Mouse (Mus musculus) left cerebral cortex, postnatal 25 days (tissue): ENCODE results near the gene Dhodh. TPM values are rescaled to one million over a fixed set of nuclear protein-coding genes. Genes with fewer than 3 reads are reported as not detected.

Source experiments
- DNase-seq, 2 experiments: peaks; one replicate each; pipeline ENCODE4 v3.0.0; 2022; ENCODE audit warnings: low spot score in 2 of 2, mixed read lengths in 1 of 2
- intact Hi-C: fragments of 180-260 bp; cut with DNase I; formaldehyde crosslinking; loops from one replicate; pipeline ENCODE4 v1.15.1; 2025
- total RNA-seq, 2 experiments: library from RNA; stranded (reverse); gene quantifications; 2 replicates each; pipeline ENCODE4 v1.2.3; 2021

Gene Dhodh
- total RNA-seq, 2 experiments from 2014 or later = 15.2 to 18.1 TPM

- DNase-seq = no peak
- intact Hi-C loops = no loop called here
These were observed 17.1 kb downstream of the Dhodh start for GRCm38 (mm10) chr8:109591367-109591766.

GRCm38 (mm10) chr8:109590901-109591300 lies 17.6 kb downstream of the Dhodh start:
- DNase-seq = no peak
- intact Hi-C loops = no loop called here

DNA sequence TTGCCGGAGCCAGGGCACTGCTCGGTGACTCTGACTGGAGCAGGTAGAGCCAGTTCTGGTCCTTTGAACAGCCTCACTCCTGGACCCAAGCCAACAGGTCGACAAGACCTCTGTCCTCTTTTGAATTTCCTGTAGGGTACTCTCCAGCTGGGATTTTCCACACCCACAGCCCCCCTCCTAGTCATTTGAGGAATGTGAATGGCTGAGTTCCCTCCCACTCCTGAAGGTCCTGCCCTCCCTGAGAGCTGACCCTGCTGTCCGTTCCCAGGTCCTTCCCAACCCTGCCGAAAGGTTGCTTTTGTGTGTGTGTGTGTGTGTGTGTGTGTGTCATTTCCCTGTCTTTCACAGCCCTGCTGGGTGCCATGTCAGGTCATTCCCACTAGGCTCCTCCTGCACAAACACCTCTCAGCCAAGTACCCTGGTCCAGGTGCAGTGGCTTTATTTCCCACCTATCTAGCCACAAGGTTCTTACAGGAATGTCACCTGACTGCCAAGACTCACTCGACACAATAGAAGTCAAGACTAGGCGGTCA lies 21.4 kb downstream of the Dhodh start:
- no peak for DNase-seq
- intact Hi-C loops = no loop called here

DNA sequence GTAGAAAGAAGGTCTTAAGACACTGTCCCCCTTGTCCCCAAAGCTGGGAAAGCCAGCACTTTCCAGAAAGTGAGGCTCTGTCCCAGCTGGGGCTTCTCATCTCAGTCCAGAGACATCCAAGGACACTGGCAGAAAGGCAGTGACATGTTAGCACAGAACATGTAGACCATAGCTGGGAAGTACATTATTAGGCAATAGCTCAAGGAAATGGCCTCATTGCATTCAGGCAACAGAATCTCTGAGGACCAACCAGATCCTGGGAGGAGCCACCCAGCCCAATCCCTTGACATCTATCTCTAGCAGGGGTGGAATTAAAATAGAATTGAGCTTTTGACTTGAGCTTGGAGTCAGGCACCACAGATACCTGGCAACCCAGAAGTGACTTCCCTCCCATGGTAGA lies 22.8 kb downstream of the Dhodh start:
- no peak for DNase-seq
- intact Hi-C loops = no loop called here

DNA sequence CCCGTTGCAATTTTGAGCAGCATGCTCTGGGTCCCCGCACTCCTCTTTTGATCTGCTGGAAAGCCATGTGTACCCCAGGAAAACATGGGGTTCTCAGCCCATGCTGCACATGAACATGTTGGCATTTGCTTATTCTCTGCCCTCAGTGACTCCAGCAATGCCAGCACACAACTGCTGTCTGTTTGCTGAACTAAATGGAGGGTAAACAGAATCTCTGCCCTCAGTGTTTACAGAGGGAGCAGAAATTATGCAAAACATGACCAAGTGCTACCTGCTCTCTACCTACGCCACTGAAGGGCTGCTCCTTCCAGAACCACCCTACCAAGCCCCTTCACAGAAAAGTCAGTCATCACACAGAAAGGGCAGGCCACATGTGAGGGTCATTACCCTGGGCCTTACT lies 23.6 kb downstream of the Dhodh start:
- intact Hi-C loops = no loop called here
- no peak for DNase-seq

- no peak for DNase-seq
- intact Hi-C loops = no loop called here
These were observed 24.2 kb downstream of the Dhodh start for GRCm38 (mm10) chr8:109584293-109584692.

DNA sequence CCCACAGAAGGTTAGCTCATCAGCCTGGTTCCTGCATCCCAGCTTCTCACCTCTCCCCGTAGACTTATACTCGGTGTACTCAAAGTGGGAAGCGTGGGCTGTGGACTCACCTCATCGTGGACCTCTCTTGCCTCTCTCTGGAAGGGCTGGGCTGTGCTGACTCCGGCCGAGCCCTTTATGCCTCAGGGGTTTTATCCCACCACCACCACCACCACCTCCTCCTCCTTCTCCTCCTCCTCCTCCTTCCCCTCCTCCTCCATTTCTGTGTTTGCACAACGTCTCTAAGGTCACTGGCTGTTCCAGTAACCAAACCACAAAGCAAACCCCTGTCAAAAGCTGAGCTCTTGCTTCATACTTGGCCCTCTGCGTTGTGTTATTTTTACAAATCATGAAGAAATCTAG lies 29.6 kb downstream of the Dhodh start, which contains the start of gene Hp:
Hp (minus strand) TSS at position 273 of the 402 bp plus-strand sequence.
- intact Hi-C loops = no loop called here
- no peak for DNase-seq

DNA sequence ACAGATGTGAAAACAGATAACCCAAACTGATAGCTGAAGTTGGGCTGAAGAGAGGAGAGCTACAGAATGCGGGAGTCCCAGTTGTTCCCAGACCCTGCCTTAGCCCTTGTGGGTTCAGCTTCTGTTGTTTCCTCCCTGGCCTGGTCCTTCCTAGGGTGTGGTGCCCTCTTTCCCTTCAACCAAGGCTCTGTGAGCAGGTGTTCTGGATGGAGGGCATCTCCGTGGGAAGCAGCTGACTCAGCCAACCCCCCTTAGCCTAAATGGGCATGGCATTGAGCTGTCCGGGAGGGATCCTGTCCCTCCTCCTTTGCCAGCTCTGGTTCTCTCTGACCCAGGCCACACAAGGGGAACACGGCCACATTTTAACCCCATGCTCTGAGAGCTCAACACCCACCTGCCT lies 32.2 kb downstream of the Dhodh start:
- intact Hi-C loops = no loop called here
- DNase-seq = no peak

DNA sequence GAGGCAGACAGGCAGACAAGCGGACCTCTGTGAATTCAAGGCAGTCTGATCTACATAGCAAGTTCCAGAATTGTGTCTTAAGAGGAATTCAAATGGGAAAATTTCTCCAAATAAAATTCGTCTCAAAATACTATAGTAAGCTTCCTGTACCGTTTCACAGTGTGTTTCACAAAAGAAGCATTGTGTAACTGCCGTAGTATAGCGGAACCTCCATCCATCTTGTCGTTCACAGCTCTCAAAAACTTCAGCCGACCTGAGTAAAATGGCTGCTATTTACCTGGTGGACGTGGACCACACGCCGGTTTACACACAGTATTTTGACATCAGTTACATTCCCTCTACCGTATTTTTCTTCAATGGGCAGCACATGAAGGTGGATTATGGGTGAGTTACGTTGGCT lies 37.3 kb downstream of the Dhodh start:
- no peak for DNase-seq
- intact Hi-C loops = no loop called here

DNA sequence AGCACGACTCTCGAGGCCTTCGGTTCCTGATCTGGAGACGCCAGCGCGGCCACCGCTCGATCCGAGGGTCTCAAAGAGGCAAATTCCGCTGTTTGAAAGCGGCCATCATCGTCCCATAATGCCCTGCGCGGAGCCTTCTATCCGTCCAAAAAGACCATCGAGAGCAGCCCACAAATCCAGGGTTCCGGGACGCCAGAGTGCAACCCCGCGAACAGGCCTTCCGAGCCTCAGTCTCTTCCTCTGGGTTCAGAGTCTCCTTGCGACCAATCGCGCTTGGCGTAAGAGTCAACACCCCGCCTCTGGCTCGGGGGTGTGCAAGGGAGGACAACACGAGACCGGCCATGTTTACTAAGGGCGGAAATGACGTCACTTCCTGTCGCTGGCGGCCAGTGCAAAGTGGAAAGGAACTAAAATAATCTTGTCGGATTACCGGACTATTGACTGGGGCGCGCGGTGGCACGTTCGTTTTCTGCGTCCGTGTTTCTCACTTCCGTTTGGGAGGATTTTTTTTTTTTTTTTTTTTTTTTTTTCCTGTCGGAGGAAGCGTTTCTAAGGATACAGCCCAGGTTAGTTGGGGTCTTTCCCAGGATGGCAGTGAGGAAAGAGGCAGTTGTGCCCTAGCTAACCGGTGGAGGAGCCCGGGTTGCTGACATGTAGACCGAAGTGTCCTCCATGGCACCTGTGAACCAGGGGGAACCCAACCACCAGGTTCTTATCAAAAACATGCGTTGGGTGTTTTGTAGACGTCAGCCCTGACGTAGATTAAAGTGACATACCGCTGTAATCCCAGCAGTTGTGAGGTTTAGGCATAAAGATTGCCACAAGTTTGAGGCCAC lies 42.8 kb downstream of the Dhodh start, which contains the start of the genes Dhx38 and Txnl4b:
Dhx38 (minus strand) TSS at position 364 of the 836 bp plus-strand sequence.
Txnl4b (plus strand) TSS at position 395 of the 836 bp plus-strand sequence.
- intact Hi-C loops = loop anchor here (1.0 to 5.0 kb wide), 3 partner anchors 43 to 1977 kb away; partner anchors contain the start of genes Ap1g1, Dhodh and Psmd7
- peak; percentile 98 to 100 for DNase-seq

DNA sequence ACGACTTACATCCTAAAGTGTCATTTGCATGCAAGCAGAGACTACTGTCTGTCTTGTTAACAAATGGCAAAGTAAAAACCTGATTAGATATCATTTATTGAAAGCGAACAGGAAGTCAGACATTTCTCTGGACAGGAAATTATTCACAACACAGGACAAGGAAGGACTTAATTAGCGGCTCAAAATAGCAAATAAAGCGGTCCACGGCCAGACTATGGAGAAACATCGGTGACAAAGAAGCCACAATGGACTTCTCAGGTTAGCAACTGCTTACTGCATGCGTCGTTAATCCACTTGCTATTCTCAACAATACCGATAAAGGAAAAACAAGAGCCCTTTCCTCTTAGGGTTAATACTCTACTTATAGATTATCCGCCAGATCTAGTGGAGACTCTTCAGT lies 43.7 kb downstream of the Dhodh start:
- intact Hi-C loops = loop anchor here (1.0 to 5.0 kb wide), 3 partner anchors 44 to 1976 kb away; partner anchors contain the start of genes Ap1g1, Dhodh and Psmd7
- DNase-seq = no peak

GRCm38 (mm10) chr8:109563881-109564280 lies 44.6 kb downstream of the Dhodh start:
- intact Hi-C loops = loop anchor here (2.0 kb wide), 1 partner anchor 45 kb away; the partner anchor contains the start of gene Dhodh
- DNase-seq = no peak

DNA sequence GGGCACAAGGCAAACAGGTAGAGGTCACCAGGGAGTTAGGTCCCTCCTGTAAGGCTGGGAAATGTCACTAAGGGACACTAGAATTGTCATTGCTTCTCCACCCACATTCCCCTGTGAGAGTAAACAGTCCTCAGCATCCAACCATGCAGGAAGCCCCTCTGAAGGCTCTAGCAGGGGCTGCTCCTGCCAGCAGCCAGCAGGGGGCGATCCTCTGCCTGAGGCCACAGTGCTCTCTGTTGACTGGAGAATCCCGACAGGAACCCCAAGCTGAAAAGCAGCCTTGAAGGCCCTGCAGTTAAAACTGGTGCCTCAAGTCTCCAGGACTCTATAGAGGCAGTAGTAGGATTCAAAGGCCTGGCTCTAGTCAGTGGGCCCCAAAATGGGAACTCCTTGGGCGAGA lies 56.8 kb downstream of the Dhodh start:
- intact Hi-C loops = no loop called here
- DNase-seq = no peak

DNA sequence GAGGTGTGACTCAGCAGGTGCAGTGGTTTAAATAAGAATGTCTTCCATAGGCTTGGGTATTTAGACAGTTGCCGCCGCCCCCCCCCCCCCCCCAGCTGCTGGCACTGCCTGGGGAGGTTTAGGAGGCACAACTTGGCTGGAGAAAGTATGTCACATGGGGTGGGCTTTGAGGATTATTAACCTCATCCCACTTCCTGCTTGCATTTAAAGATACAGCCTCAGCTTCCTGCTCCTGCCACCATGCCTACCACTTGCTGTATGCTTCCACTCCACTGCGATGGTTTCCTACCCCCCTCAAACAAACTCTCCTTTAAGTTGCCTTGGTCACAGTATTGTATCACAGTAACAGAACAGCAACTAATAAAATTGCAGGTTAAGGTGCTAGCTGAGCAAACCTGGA lies 64.4 kb downstream of the Dhodh start:
- intact Hi-C loops = no loop called here
- DNase-seq = no peak

DNA sequence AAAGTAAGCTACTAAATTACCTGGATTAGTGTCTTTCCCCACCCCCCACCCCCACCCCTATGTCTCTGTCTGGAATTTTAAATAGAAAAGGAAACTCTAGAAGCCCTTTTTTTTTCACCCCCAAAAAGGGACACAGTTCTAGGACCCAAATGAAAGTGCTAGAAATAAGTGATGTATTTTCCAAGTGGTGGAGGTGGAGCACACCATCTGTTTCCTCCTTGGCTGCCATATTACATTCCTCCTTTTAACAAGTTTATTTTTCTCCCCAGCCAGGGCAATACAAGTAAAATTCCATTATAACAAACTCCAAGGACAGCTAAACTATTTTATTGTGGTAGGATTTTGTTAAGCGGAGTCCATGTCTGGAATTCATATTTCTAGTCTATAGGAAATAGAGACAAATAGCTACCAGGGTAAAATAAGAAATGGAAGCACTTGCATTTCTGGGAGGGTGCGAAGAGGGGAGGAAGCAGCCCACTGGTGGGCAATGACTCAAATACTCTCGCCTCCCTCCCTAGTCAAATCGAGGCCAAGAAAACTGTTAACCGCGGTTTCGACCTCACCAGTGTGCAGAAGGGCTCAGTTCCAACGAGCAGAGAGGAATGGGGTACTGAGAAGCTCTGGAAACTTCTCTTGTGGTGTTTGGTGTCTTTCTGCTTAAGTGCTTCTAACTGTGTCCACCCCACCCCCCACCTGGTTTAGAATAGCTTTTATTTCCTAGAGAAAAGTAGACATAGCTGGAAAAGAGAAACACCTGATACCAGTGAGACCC lies 65.5 kb downstream of the Dhodh start:
- intact Hi-C loops = loop anchor here (2.0 kb wide), 3 partner anchors 48 to 182 kb away; partner anchors contain the start of gene Pmfbp1
- DNase-seq = peak in 1 of 2 experiments; percentile 87

DNA sequence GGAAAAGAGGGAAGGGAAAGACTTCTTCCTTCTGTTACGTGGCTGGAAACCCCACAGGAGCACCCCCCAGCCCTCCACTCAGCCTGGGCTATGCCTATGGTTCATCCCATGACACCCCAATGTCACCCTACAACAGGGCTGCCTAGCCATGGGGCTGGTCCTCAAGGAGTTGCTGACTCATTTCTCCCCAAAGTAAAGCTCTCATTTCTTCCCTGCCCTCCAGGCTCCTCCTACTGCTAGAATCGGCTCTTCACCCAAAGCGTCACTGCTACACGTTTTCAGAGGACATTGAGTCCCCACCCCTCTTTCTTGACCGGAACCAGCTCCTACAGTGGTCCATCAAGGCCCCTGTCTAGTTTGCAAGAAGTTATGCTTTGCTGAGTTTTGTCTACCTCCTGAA lies 66.3 kb downstream of the Dhodh start:
- peak in 1 of 2 experiments; percentile 53 for DNase-seq
- intact Hi-C loops = loop anchor here (2.0 kb wide), 3 partner anchors 47 to 181 kb away; partner anchors contain the start of gene Pmfbp1
